Comparison of ENCODE assay signal across 16 mouse cellular contexts in the genomic region with DNA sequence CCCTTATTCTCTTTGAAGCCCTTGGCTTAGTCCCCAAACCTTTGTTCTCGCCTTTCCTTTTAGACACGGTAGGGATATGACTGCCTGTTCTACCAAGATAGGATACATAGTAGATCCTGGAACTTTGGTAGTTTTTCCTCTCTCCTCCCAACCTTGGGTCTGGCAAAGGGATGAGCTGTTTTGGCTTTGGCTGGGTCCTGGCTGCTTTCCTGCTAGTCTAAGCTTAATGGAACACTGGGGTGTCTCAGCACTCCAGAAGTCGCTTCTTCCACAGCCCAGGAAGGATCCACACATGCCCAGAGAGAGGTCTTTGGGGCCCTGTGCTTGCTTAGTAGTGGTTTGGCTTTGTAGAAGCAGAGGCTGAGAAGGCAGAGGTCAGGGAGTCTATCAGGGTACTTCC. TPM values are rescaled to one million over a fixed set of nuclear protein-coding genes. Genes with fewer than 3 reads are reported as not detected.
"Had no signal": no experiment of that assay in that cellular context is flagged by ENCODE, and none has a peak within 500 bp of the region (broad histone marks: within the 10 kb centered on the region; RNA-seq: fewer than 3 reads in every experiment).

No protein-coding gene starts in this region.

- H3K9me3 ChIP-seq: limb, embryonic 12.5 days; liver, embryonic 13.5 days; lung, embryonic 15.5 days; megakaryocyte, embryonic 14.5 days; midbrain, embryonic 12.5 days had no signal

- H3K4me3 ChIP-seq: limb, embryonic 12.5 days; liver, embryonic 13.5 days; lung, embryonic 15.5 days; megakaryocyte, embryonic 14.5 days; midbrain, embryonic 12.5 days had no signal

- ATAC-seq: liver, postnatal 0 days had no signal

- DNase-seq: kidney, postnatal 10 days; kidney, postnatal 4 days; liver; liver, embryonic 13.5 days; liver, postnatal 0 days; lung, postnatal 14 days; right cerebral cortex, adult 18-20 months; right cerebral cortex, postnatal 25 days had no signal

- H3K36me3 ChIP-seq: limb, embryonic 12.5 days; liver, embryonic 13.5 days; lung, embryonic 15.5 days; midbrain, embryonic 12.5 days had no signal

- H3K4me2 ChIP-seq: limb, embryonic 12.5 days; liver, embryonic 13.5 days; lung, embryonic 15.5 days; midbrain, embryonic 12.5 days had no signal

- H3K27me3 ChIP-seq: liver, embryonic 13.5 days; lung, embryonic 15.5 days; midbrain, embryonic 12.5 days had no signal

- H3K4me1 ChIP-seq: limb, embryonic 12.5 days; liver, embryonic 13.5 days; lung, embryonic 15.5 days had no signal

- H3K9ac ChIP-seq: limb, embryonic 12.5 days; liver, embryonic 13.5 days; liver, postnatal 0 days; lung, embryonic 15.5 days; midbrain, embryonic 12.5 days had no signal

- H3K27ac ChIP-seq: limb, embryonic 12.5 days; liver, embryonic 13.5 days; lung, embryonic 15.5 days; macrophage had no signal

RNA-seq across cellular contexts. Expression of a gene that starts 27.7 kb away (rescaled TPM):
- polyA plus RNA-seq: kidney, embryonic 14.5 days; liver, postnatal 0 days; macrophage had no signal

RNA-seq across cellular contexts. Expression of a gene that starts 47.7 kb away (rescaled TPM):
- total RNA-seq: layer of hippocampus, postnatal 14 days had no signal
- polyA plus RNA-seq: liver, postnatal 0 days; macrophage; midbrain, embryonic 12.5 days; small intestine, adult 2 months had no signal
